Mouse (Mus musculus): ENCODE results near the gene Smad5.

Gene Smad5

DNA sequence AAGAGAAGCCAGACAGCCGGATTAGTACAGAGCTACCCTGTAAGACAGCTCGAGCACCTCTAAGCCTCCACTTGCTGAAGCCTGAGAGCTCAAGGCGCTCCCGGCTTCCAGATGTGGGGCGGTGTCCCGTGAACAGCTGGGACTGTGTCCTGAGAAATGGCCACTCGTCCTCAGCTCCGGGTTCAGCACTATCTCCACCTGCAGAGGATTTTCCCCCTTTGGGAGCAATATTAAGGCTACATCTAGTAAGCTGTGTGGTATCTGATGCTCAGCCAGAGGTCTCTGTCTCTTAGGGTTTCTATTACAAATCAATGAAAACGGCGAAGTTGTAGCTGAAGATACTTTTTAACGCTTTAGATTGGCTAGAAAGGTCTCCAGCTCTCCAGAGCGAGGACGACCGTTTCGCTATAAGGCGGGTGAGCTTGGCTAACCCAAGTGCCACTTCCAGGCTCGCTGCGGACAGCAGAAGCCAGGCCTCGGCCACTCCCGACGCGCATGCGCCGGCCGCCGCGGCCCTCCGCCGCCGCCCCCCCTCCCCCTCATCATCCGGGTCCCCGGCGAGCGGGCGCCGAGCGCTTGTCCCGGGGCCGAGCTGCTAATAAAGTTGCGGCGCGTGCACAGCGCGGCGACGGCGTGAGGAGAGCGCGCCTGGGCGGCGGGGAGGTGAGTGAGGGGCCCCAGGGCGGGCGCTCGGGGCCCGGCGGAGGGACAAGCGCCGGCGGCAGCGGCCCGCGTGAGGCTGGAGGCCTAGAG, at the start of gene Smad5:
Gene Smad5, plus strand, starts transcription at position 542 of the 753 bp plus-strand sequence.
- peak; percentile 82 for DNase-seq (ENCODE audit: low spot score)

DNA sequence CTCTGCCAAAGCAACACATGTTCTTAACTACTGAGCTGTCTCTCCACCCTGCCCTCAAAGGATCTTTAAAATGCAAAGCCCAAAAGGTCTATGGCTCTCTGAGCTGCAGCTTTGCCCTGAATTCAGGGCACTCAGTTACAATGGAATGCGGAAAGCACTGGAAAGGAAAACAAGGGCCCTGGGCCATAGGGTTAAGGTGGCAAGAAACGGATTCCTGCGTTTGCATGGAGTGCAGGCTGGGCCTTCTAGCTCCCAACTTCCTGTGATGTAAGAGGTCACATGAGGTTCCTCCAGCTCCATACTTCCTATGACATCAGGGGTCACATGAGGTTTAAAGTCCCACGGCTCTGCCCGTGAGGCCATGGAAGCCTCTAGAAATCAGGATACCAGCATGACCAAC, 48.6 kb upstream of the Smad5 start:
- DNase-seq (ENCODE audit: low spot score) = no peak

DNA sequence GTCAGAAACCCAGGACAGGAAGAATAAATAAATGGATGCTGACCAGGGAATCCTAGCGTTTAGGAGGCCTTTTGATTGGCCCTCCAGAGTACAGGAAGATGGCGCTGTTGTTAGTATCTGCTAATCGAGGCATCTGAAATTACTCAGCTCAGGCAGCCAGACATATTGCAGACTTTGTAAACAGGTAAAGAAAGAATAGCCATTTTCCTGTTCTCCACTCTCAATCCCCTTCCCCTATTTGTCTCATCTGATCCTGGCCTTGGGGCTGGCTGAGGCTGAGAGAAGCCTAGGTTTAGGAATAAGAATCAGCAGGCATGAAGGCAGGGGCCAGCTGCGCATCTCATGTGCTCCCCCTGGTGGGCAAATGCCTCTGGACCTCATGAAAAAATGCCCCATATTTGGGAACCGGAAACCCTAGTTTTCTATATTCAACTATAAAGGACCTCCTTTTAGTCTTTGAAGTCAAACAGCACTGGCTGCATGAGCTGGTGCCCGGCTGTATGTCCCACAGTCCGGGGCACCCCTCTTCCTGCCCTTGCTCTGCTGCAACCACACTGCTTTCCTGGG, 44.8 kb upstream of the Smad5 start:
- peak; percentile 77 for DNase-seq (ENCODE audit: low spot score)

DNA sequence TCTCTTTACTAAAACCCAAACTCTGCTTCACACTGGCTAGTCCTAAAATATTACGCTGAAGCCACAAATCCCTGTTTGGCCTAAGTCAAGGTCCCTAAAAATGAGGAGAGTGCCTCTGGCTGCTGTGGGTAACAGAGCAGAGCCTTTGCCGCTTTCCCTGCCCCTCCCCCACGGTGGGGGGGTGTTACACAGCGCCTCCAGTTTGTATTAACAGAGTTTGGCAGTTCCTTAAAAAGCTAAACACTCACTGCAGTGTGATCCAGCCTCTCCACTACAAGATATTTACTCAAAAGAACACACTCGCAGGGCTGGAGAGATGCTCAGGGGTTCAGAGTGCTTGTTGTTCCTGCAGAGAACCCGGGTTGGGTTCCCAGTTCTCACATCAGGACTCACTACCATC, 43.9 kb upstream of the Smad5 start:
- DNase-seq (ENCODE audit: low spot score) = no peak

DNA sequence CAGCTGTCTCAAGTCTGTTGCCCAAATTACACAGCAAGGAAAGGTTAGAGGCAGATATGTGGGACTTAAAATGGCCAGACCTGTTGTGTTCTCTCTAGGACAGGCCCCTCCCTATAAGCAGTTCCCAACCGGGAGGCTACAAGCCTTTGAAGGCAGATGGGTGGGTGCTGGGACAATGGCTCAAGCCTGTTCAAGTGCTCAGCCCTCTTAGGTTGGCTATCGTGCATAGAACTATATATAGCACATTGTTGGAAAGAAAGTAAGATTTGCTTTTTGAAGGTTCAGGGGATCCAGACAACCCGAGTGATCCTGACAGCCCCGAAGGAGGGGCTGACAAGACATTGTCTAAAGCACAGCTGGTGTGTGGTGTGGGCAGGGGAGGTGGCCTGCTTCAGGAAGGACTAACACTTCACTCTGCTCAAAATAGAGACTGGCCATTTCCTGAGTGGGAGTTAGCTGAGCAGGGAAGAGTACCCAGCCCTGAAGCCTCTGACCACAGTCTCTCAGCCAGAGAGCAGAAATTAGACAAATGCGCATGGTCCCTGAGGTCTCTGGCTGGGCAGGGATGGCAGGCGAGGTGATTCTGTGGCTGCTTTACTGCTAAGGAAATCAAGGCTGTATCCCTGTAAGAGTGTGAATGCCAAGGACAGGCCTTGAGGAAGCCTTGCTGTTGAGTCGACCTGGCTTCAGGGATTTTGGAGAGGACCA, 40.7 kb upstream of the Smad5 start:
- DNase-seq (ENCODE audit: low spot score) = no peak

DNA sequence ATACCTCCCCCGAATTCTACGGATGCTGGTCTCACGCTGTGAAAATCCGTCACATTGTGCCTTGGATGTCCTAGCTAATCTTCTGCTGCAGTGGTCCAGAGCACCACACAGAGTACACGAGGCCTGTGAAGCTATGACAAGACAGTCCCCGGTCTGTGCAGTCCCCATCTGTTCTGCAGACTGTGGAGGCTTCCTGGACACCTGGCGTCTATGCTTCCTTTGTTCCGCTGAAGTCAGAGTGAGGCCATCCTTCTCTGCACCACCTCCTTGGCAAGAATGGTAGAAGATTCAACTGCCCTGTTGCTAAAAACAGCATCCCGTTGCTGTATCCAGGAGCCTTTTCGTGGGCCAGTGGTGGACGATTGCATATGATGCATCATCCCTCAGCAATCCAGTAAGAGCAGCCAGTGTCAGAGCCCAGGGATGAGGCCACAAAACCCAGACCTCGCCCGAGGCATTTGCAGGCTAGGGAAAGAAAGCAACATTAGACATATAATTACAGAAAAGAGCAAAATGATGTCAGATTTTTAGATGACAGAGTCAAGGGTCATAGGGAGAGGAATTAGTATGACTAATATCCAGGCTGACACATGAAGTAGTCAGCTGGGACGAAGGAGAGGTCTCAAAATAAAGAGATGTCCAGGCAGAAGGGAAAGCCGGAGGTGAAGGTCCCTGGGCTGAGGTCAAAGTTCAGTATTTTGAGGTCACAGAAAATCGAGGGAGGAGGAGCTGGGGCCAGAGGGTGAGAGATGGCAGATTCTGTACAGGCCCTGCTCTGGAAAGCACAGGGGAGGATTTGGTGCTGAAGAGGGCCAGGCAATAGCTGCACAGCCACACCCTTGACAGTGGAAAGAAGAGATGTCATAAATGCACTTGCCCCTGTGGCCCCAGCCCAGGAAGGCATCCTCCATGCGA, 38.3 kb upstream of the Smad5 start:
- no peak for DNase-seq (ENCODE audit: low spot score)

DNA sequence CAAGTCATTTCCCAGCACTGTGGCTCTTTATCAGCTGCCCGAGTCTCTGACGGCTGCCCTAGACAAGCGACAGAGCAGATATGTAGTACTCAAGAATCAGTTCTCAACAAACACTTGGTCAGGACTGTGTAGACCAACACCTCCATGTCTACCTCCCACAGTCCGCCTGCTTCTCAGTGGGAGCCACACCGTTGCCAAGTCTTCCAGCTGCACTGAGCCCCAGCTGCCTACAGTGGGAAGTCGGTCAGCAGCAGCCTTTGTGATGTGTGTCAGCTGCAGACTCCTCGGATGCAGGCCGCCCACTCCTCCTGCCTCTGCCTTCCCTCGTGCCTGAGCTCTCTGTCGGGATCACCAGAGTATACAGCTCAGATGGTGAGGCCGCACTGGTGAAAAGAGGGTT, 31.6 kb upstream of the Smad5 start:
- no peak for DNase-seq (ENCODE audit: low spot score)

DNA sequence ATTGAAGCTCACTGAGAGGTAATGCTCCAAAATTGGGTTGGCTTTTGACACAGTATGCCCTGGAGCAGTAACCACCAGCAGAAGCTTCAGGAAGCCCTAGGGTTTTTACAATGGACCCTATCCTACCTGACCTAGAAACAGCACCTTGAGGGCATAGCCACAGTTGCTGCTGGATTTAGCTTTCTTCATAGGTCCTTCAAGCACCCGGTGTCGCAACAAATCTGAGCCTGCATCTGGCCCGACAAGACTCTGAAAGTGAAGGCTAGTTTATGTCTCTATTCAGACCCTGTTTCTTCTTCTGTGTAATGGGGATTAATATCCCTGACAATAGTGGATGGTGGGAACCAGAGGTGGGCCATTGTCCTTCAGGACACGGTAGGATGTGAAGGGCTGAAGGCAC, 25.1 kb upstream of the Smad5 start:
- DNase-seq (ENCODE audit: low spot score) = no peak

DNA sequence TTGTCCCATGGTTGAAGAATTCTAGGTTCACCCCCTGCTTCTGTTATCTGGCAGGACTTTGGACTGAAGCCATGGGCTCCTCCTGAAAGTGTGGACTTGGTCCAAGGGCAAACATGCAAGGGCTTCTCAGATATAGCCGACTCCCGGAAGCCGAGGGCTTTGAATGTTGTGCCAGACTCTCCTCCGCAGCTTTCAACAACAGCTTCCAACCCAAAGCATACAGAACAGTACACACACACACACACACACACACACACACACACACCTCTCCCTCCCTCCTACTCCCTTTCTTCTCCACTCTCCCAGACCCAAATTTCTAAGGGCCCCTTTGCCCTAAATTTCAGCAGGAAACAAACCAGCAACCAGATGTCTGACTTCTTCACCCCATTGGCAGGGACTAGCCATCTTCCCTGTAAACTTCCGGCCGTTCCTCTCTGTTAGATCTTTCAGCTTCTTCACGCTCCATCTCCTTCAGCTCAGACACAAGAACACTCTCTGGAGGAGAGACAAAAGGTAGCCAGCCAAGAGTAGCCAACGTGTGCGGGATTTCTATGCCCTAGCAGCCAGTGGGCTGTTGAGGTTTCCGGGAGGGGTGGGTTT, 24.5 kb upstream of the Smad5 start:
- DNase-seq (ENCODE audit: low spot score) = no peak

DNA sequence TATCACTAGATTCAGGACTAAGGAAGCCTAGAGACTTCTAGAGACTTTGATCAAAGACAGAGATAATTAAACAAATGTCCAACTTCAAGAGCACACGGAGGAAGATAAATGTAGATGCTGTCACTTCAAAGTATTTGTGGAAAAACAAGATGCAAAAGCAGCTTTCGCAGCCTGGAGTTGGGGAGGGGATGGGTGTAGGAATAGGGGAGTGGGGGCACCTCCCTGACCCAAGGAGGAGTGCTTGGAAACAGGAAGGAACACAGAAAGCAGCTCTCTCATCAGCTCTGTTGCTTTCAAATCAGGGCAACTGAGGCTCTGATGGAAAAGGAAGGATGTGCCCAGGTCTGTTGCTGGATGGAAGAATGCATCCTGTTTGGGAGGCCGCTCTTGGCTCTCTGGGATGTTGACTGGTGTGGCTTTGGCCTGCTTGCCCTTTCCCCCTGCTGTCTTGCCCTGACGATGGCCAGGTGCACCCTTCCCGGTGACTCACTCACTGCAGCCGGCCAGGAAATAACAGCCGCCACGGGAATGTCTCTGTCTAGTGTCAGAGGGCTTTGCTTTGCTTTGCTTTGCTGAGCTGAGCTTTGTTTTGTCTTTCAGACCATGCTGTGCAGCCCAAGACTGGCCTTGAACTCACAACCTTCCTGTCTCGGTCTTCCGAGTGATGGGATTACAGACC, 23.8 kb upstream of the Smad5 start:
- DNase-seq (ENCODE audit: low spot score) = no peak

DNA sequence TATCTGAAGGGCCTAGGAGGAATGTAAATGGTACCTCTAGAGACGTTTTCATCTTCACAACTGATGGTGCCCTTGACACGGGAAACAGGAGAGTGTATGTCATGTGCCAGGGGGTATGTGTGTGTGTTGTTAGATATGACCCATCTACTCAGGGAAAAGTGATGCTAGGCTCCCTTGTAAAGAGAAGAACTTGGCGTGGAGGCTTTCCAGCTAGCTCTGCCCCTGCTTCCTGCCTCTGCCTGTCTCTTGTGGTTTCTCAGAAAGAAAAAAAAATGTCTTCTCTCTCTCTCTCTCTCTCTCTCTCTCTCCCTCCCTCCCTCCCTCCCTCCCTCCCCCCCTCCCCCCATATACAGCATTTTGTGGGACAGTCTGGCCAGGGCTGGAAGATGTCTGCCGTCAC, 20.9 kb upstream of the Smad5 start:
- no peak for DNase-seq (ENCODE audit: low spot score)

DNA sequence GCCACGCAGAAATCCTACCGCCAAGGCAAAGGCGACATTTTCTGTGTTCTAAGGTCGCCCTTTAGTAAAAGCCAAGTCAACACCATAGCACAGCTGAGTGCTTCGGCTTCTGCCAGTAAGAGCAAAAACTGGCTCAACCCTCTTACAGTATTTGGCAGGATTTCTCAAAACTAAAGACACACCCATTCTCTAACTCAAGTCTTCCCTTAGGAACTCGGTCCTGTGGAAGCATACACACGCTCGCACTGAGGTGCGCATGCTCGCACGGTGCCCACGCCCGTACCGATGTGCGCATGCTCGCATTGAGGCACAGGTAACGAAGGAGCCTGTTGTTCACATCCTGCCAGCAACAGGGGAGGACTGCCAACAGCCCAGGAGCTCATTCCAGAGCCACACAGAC, 20.5 kb upstream of the Smad5 start:
- peak; percentile 89 for DNase-seq (ENCODE audit: low spot score)

DNA sequence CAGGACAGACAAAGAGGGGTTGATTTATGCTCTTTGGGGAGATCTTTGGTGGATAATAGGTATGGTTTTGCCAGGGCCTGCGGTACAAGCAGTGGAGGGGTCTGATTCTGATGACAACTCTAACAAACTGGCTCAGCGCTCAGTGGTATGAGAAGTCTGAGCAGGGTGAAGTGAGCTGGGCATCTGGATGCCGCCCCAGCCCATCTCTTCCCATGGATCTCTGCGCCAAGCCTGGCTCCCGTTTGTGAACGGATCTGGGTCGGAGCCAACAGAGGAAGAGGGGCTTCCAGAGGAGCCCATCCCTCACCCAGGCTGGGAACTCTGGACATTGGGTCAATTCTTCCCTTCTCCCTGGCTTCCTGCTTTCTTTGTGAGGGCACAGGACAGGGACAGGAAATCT, 19.5 kb upstream of the Smad5 start:
- no peak for DNase-seq (ENCODE audit: low spot score)

DNA sequence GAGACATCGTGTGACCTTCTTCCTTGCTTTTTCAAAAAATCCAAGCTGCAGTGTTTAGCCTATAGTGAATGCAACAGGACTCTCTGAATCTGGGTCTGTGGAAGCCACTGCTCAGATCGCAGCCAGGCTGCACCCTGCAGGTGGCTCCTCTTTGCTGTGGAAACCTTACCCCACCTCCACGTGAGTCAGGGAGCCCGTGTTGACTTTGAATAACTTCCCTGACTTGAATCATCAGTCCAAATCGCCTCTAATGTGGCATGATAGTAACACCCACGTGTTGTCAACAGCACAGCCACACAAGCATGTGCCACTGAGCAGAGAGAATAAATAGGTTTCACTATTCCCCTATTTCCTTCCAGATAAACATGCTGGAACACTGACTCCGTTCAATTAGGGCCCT, 10.8 kb upstream of the Smad5 start:
- no peak for DNase-seq (ENCODE audit: low spot score)

DNA sequence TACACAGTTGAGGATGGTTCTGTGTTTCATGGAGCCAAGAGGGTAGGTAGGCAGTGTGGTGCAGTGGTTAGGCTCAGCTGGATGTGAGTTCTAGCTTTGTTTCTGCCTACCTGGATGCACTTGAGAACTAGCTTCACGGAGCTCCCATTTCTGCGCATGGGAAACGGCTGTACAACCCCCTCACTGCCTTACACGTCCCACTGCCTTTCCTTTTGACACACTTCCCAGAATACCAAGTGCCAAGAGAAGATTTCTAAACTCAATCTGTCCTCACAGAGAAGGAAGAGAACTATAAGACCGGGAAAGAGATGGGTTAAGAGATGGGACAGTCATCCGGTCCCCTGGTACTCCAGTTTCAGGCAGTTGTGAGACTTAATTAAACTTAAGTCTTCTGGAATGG, 10.2 kb upstream of the Smad5 start:
- DNase-seq (ENCODE audit: low spot score) = no peak

DNA sequence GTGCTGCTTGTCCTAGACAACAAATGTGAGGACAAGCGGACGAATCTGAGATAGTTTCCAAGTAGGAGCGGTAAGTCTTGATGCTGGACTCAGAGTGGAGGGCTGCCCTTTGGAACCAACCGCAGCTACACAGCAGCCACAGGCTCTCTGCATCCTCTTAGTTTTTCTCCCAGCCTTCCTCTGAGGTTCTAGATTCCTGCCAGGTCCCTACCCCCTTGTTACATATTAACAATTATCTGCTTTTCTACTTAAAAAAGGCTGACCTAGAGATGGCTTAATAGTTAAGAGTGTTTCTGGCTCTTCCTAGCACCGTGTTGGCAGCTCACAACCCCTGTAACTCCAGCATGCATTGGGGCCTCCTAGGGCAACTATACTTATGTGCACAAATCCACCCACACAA, 7.1 kb upstream of the Smad5 start:
- DNase-seq (ENCODE audit: low spot score) = no peak

DNA sequence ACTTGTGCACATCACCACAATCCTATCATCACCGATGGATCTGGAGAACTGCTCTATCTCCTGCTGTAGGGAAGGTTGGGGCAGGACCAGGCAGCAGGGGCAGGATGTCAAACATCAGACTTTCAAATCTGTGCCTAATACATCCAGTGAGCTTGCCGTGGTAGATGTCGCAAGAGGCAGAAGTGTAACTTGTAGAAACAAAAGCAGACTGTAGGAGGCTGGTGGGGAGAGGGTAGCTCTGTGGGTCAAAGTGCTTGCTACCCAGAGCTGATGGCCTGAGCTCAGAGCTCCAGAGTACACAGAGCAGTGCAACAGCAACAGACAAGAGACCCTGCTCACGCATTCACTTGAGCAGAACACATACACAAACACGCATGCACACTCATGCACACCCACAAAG, 6.1 kb upstream of the Smad5 start:
- no peak for DNase-seq (ENCODE audit: low spot score)

DNA sequence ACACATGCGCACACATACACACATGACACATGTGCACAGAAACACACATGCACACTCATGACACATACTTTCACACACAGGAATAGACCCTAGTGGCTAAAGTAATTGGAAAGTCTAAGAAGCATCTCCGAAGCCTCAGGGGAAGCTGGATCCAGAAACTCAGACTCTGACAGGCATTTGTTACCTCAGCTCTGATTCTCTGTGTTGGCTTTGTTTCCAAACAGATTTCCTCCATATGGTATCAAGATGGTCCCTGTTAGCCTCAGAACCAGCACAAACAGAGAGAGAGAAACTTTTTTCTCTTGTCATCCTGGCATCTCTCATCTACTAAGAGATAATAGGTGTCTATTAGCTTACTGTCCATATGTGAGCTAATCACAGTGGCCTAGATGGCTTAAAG, 5.6 kb upstream of the Smad5 start:
- DNase-seq (ENCODE audit: low spot score) = no peak

DNA sequence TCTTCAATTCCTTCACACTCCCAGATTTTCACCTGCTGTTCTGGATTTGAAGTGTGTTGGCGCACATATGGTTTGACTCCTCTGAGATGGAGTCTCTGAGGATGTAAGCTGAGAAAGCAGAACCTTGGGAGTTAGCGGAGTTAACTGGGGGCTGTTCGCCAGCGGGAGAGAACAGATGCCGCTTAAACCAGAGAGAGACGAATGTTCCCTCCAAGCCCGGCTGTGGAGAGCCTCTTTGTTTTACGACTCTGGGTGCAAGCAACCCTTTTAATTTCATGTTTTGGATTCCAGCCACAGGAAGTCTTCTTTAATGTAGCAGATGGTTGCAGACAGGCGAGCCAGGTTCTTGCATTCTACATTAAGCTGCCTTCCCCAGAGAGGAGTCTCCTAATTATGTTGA, 4.4 kb upstream of the Smad5 start:
- DNase-seq (ENCODE audit: low spot score) = no peak

DNA sequence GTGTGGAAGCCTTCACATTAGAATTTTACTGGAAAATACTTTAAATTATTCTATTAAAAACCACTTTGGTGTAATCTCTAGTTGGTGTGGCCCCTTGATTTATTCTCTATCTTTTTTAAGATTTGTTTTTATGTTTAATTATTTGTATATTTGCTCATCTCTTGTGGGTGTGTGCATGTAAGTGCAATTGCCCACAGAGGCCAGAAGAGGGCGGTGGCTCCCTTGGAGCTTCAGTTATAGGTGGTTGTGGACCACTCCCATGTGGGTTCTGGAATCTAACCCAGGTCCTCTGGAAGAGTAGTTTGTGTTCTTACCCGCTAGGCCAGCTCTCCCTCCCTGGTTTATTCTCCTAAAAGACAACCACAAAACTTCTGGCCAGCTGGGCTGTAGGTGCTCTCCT, 3.4 kb upstream of the Smad5 start:
- no peak for DNase-seq (ENCODE audit: low spot score)

DNA sequence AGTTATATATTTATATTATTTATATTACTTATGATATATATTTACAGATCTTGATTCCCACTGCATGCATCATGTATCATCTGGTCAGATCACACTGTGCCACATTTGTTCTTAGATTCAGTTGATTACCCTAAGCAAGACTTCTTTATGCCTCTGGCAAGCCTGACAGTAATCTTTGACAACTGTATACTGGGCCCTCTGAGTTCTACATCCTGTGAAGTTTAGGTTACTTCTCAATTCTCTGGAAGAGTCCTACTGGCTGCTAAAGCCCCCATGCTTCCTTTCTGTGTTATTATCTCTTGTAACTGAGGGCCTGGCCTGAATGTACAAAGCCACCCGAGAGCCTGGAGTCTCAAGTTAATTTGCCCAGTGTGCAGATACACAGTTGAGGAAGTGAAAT, 1.8 kb upstream of the Smad5 start:
- no peak for DNase-seq (ENCODE audit: low spot score)

DNA sequence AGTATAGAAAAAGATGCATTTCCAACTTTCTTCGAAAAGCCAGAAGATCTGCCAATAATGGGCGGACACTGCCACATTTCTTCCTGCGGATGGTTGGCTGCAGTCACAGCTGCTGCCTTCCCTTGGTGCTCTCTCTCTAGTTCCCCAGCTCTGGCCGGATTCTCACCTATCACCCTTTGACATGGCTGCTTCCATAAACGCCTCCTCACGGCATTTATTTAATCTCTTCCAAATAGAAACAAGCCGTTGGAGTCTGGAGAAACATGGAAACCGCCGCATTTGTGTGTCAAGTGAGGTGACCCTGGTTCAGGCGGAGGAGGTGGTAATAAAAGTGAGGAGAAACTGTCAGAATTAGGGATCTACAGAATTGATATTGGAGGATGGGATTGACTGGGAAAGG, 886 bp upstream of the Smad5 start:
- no peak for DNase-seq (ENCODE audit: low spot score)
